Mouse (Mus musculus): ENCODE measurements around the gene Ifrd1.

The Ifrd1 gene

DNA sequence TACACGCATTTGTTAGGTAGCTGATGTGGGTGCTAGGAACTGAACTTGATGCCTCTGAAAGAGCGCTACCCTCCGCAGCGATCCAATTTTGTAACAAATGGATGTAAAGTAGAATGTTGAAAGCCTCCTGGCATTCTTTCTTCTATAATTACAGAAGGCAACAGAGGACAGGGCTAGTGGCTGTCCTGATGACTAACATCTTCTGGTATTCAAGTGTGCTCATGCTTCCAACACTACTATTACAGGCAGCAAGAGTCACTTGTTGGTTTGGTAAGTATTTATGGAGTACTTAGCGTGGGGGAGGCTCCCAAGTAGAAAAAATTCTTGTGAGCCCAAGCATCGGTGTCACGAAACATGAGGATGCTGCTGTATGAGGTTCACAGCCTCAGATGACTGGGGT is 9.1 kb downstream of the Ifrd1 start:
- DNase-seq, result no peak

DNA sequence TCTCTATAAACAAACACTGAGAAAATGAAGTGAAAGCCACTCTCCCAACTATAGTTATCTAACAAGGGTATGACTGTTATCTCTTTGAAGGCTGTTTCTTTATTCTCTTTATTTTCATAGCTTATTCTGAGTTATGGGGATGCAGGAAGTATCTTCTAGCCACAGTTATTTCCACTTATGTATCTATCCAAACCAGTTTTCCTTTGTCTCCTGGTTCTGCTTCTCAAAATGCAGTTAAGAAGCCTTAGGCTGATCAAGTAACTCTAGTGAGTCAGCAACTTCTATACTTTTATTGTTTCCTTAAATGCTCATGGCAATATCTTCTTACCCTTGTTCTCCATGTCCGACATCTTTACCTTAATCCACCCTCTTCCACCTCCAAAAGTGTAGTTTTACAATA is 16.1 kb downstream of the Ifrd1 start:
- no peak for DNase-seq

DNA sequence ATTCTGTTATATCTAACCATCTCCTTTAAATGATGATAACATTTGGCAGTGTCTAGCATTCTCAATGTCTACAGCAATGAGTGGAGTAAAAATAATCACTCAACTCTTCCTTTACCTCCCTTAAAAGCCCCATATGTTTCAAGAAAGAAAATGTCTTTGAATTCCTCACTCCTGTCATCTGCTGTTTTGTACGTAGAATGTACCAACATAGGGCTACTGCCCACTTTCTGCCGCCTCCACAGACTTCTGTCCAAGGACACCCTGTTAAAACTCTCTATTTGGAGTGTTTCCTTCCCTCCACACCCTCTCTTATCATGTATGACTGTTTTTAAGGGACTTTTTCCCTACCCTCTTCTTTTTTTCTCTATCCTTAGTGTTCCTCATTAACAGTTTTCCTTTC is 16.7 kb downstream of the Ifrd1 start:
- no peak for DNase-seq

DNA sequence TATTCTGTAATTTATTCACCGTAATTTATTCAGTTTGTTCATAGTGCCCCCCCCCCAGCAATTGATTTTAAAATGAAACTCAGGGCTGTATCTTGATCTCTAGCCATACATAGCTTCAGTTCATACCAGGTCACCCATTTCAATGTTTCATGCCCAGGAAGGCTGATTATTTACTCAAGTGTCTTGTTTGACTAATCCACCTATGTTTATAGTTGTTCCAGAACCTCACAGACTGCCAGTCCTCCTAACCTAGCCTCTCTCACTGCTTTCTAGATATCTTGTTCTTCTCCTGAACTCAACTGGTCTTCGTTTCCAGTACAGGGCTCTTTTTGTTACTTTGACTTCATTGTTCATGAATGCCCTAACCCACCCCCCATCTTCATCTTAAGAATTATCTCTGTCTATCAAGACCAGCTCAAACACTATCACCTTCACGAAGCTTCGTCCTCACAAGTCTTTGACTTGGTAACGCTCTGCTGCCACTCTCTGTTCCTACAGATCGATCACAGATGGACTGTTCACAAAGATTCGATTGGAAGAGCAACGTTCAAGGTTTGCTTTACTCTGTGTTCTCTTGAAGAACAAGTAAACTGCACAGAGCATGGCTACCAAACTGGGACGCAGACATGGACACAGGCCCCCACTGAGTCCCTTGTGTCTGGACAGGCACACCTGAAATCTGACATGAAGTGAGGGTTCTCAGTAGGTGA is 24.0 kb downstream of the Ifrd1 start:
- no peak for DNase-seq

DNA sequence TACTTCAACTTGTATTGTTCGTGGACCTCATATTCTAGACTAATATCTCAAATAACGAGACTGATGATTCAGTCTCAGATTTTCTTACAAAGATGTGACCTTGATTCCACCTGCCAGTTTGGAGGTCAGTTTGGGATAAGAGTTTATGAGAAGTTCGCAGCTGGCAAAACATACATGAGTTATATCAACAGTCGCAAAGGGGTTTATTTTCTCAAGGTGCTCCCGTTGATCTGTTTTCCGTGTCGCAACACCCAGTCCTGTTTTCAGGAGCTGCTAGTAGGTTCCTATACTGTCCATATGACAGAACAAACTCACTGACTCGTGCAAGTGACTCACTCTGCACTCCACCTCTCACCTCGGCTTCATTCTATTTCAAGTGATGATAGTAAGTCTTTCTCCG is 24.6 kb downstream of the Ifrd1 start:
- DNase-seq, result no peak

DNA sequence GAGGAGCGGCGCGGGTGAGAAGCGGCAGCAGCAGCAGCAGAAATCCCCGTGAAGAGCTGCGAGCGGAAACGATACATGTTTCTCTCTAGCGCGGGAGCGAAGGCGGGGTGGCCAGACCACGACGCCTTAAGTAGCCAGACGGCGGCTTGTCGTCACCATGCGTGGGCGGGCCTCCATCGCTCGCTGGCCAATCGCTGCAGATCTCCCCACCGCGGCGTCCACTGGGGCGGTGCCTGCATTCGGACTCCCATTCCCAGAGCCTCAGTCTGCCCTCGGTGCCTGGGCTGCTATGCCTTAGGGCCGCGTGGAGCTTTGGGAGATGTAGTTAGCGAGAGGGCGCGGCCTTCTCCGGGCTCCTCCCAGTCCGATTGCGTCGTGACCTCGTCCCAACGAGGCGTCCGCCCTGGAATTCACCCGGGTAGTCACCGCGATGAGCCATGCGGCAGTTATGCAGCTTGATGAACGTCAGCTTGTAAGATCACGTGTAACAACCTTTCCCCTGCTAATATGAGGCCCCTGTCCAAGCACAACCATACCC is 25.2 kb downstream of the Ifrd1 start:
- DNase-seq, result peak; percentile 99

DNA sequence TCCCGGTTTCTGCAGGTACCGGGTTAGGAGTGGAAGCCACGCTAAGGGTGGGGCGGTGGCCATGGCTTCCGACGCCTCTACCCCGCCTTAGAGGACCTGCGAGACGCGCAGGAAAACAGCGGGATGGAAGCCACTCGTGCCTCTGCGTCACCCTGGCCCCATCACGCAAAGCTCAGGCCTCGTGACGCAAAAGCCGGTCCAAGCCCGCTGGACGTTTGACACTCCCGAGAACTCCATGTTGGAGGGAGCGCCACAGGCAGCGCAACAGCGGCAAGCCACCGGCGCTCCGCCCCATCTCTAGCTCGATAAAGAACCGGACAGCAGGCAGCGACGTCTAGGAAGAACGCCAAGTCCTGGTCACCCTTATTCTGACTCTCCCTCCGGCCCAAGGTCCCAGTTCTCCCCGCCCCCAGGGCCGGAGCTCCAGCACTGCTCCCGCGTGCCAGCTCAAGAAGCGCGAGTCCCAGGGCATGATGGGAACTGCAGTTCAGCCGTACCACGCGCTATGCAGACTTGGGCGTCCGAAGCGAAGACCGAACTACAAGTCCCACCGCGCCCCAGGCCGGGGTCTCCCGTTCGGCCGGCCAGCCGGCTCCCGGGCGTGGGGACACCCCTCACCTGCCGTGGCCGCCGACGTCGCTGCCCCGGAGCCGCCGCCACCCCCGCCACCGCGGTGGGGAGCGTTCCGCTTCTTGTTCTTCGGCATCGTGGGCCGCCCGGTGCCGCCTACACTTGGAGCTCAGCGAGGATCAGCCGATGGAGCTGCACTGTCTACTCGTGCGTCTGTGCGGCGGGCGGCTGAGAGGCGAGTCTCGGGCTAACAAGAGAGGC is 25.8 kb downstream of the Ifrd1 start:
- DNase-seq, result peak; percentile 98

DNA sequence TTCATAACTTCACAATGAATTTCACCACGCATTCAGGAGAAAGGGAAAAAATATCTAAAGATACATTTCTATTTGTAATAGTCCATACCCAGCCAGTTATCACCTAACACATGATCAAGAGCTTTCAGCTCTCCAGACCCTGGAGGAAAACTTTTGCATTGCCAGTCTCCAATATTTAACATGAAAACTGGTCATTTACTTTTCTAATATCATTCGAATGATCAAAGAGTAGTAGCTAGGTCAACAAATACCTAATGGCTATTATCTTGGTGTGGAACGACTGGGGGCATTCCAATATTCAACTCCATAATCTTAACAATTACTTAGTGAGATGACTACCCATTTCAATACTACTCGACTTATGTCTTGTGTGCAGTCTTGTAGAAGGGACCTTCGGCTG is 26.7 kb downstream of the Ifrd1 start:
- no peak for DNase-seq

DNA sequence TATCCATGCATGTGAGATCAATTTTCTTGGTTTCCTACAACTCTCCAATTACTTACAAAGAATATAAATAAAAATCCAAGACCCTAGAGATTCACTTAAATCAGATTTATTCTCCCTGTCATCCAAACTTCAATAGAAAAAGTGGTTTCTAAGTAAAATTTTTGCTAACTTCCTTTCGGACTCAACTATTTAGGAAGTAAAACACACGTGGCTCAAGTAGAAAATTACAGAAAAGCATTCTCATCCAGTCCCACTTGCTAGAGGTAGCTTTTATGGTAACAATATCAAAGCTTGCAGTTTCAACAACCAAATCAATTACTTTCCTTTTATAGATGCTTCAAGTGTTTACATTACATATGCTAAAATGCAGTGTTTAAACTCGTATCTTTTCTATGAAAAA is 27.4 kb downstream of the Ifrd1 start:
- DNase-seq, result no peak

DNA sequence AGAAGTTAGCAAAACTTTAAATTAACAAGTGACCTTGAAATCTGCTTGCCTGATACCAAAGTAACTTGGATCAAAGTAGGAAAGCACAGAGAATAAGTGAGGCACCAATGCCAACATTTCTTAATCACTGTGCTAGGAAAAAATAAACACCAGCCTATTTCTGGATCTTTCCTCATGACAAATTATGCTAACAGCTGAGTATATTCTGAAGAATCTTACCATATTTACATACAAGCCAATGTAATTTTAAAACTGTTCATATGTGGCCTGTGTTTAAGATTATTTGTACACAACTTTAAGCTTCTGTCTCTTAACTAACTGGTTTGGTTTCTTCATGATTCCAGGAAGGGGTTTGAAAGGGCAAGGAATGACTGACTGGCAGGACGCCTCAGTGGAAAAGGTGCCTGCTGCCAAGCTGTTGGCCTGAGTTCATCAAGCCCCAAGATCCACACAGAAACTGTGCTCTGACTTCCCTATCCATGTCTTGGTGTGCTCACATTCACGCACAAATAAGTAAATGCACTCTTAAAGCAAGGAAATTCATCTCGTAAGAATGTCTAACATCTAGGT is 28.2 kb downstream of the Ifrd1 start:
- peak; percentile 68 for DNase-seq

DNA sequence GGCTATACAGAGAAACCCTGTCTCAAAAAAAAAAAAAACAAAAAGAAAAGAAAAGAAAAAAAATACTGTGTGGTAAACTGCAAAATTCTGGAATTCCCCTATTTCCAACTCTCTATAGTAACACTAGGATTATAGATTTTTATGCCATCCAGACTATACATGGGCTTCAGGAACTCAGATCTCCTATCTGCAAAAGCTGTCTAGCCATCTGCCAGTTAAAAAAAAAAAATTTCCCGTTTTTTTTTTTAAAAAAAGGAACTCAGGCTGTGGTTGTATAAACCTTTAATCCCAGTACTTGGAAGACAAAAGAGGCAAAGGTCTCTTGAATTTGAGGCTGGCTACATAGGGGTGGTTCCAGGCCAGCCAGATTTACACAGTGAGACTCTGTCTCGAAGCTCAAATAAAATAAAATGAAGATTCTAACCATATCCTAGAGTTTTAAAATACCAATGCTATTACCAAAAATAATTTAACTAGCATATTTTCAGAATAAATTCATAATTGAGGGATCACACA is 29.8 kb downstream of the Ifrd1 start:
- DNase-seq, result peak; percentile 37

DNA sequence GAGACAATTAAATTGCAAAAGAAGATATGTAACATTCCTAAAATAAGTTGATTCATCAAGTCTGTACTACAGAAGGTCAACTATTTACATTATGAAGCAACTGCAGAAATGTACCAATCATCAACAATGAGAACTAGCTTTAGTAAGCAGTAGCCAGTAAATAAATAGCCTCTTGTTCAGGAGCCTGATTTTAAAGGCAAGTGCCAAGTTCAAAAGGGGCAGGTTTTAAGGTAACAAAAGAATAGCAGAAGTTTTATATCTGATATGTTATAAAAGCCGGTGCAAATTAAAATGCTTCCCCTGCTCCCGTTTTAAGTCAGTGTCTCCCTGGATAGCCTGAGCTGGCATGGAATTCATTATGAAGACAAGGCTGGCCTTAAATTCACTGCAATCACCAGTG is 30.5 kb downstream of the Ifrd1 start:
- DNase-seq, result no peak

DNA sequence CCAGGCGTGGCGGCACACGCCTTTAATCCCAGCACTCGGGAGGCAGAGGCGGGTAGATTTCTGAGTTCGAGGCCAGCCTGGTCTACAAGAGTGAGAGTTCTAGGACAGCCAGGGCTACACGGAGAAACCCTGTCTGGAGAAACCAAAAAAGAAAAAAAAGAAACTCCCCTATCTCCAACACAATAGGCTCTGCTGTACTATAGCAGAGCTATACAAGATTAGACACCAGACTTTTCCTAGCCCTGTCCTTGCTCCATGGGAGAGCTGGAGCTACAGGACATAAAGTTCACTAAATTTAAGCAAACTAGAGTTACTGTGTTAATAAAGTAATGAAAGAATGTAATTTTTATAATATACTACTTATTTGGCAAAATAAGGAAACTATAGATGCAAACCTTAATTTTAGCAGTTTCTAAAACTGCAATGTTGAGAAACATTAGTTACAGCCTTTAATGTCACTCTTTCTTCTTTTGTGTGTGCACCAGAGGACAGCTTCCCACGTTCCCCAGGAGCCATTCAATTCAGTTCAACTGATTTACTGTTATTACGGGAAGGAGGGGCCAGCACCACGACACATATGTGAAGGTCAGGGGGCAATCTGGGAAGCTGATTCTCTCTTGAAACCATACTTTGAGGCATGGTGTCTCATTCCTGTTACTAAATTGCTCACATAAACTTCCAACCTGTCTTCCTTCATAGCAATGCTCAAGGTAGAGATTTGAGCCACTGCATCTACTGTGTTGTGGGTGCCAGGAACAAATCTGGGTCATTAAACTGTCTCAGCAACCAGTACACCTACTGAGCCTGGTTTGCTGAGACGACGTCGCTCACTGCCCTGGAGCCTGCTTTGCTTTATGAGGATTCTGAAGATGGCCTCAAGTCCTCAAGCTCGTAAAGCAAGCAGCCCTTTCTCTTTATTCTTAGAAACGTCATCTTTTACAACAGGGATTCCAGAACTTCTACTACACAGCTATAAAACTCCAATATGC is 33.1 kb downstream of the Ifrd1 start:
- no peak for DNase-seq

DNA sequence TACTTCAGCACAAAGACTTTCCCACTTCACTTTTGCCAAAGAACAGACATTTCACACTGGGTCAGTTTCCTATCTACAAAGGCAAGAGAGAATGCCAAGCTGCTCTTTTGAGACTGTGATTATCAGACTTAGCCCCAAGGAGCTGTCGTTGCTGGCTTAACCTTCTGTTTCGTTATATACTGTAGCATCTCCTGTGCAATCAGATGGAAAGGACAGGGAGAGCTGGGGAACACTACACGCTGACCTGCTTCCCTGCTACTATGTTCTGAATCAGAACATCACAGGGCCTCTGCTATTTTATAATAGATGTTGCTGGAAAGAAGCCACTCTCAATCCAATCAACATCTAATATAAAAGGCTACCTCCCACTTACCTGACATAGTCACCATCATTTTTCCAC is 39.3 kb downstream of the Ifrd1 start:
- DNase-seq, result no peak

DNA sequence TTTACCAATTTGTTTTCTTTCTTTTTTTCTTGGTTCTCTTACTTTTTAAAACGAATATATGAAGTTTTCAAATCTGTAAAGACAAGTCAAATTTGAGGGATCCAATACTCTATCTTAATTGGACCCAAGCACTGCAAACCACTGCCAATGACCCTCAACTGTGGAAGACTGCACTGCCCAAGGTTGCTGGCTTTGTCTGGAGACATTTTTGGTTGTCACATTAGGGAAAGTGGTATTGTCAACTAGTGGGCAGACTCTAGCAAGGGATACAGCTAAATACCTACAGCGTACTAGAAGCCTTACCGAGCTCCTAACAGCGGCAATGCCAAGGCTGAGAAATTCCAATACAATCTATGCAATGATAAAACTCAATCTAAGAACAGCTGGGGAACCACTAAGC is 40.4 kb downstream of the Ifrd1 start:
- no peak for DNase-seq

DNA sequence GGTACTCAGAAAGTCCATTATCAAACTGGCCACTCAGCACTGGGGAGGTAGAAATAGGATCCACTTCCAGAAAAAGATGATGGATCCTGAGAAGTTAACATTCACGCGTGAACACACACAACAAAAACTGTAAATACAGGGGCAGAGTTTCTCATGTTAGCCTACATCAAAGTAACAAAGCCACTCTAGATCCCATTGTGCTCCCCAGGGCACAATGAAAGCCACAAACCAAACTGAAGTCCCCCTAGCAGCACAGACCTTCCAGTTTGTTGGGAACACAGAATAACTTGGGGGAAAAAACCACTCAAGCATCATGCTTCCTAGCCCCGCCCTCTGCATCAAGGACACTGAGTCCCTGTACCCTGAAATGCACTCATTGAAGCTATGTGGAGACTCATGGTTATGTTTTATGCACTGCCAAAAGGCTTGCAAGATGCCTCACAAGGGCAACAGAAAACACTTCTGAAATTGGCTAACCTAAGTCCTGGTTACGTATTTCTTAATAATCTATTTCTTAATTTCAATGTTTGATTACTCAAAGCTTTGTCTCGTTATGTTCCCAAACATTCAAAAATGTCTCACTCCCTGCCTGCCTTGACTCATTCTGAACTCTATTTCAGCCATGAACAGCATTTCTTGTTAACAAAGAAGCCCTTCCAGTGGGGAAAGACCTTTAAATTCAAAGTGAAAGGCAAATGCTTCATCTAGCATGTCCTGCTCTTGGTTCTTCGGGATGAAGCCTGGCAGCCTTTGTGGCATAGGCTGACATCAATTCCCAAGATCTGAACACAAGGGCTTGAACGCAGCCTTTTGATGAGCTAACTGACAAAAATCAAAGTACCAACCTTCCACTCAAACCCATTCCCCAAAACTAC is 45.9 kb downstream of the Ifrd1 start:
- DNase-seq, result no peak

DNA sequence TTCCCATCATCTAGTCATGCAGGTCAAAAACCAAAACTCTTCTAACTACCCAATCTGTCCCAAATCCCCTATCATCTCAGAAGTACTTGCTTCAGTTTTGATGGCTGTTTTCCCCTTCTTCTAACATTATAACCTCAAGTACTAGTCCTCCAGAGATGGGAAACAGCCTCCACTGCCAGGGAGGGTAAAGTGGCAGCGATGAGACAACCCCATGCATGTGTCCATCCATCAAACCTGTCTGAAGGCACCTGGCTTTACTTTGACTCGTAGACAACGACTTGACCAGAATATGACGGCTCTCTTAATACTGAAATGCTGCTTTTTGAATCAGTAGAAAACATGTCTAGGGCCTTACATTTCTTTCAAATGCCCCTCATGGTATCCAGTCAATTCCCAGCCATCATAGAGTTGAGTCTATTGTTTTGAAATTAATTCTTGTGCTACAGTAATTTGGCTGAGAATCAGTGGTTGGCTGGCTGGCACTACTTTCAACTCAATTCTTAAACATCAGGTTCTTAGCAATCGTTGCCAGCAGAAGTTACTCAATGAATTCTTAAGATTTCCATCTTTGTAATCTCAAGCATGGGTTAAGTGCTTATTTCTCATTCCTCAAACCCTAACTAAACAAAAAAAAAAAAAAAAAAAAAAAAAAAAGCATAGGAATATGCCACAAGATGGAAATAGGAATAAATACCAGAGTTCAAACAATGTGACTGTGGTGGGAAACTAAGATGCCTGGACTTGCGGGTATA is 47.6 kb downstream of the Ifrd1 start:
- no peak for DNase-seq

DNA sequence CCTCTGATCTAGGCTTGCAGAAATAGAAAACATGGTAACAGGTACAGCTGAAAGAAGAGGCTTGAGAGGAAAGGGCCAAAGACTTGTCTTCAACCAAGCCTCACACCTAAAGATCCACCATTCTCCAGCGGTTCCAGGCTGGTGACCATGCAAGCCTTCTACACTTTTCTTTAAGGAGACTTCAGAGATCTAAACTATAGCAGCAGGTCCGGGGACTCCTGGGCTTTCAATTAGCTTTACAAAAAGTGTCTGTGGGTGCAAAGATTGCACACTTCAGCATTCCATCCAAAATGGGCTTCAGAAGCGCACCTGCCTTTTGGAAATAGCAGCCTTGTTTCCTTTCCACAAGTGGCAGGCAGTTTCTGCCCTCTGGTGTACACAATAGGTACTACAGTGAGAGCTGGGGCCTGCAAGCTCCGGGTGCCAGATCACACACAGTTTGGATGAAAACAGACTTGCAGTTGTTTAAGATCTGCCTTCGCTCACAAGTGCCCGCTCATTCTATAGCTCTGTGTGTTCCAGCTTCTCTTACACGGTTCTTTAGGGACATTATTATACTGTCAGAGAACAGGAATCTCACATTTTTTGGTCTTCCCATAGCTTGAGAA is 48.4 kb downstream of the Ifrd1 start:
- DNase-seq, result peak; percentile 74

DNA sequence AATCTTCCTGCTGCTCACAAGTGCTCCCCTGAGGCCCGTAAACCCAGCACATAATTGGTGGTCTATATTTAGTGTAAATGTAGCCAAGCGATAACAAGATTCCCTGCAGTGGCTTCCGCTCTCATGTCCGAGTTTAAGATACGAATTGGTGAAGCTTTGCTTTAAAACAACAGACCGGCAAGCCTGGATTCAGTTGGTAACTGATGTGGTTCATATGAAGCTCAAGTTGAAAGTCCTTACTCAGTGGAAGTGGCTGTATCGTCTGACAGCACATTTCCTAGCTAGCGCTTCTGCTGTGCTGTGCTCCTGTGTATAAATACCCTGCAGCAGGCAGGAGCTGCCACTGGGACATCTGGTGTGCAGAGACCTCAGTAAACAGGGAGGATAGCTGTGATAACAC is 49.0 kb downstream of the Ifrd1 start, which contains the start of gene Lsmem1:
Gene Lsmem1, minus strand, starts transcription at position 189 of the 400 bp plus-strand sequence.
- no peak for DNase-seq

DNA sequence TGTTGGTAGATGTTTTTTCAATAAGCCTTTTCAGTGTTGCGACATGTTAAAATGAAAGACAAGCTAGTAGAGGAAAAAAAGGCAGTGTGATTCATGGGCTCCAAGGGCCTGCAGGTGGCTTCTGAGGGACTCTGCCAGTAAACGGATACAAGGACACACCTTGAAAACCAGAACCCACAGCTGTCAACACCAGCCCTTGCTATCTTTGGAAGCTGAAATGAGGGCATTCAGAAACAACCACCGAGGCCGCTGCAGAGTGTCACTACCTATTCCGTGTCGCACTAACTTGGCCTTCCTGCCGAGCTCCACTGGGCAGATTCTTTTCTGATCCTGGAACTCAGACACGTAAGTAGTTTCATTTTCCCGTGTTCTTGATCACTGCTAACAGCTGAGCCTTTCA is 49.9 kb downstream of the Ifrd1 start:
- DNase-seq, result no peak

All from kidney, adult 9 months (tissue).